Mouse (Mus musculus) urinary bladder, postnatal 4 days (tissue): ENCODE data around the gene Mecp2.
"Not testable (repeated sequence)": the region's sequence is repeated elsewhere in the genome, so short reads cannot be mapped to it uniquely, and the experiment has no call there.

ENCODE experiments used
- DNase-seq, 2 experiments: peaks; one replicate each; pipeline ENCODE4 v3.0.0; 2021 to 2022; ENCODE audit warnings: low spot score in 2 of 2

The Mecp2 gene

DNA sequence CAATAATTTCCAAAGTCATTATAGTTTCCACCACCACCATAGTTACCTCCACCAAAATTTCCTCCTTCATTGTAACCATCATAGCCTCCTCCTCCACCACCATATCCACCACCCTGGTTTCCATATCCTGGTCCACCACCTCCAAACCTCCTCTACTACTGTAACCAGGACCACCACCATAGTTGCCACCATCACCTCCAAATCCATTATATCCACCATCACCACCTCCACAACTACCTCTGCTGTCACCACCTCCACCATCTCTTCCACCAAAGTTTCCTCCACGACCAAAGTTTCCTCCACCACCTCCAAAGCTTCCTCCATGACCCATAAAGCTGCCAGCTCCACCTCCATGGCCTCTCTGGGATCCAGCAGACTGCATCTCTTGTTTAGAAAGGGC, at the start of gene Mecp2:
TSS of gene Mecp2 (minus strand) at position 101 of the 400 bp plus-strand sequence.
- not testable (repeated sequence) for DNase-seq

GRCm38 (mm10) chrX:74176959-74177358, 41.8 kb upstream of the Mecp2 start, which contains the start of gene Tktl1:
Tktl1 (plus strand) TSS chrX:74177259.
- no peak for DNase-seq

DNA sequence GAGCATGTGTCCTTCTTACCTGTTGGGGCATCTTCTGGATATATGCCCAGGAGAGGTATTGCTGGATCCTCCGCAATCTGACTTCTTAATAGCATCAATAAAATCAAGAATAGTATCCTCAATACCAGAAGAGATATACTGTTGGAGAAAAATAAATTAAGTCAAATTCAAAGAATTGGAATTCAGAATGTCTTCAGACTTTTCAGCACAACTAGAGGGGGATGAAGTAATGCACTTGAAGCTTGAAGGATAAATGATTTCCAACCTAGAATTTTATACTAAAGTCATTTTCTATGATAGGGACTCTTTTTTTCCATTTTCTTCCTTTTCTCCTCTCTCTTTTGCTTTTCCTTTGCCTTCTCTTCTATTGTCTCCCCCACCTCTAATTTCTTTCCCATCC, 32.6 kb upstream of the Mecp2 start, which contains the start of gene Tex28:
TSS of gene Tex28 (minus strand) at position 101 of the 400 bp plus-strand sequence.
- no peak for DNase-seq

- no peak for DNase-seq
Measured at GRCm38 (mm10) chrX:74127164-74127563, 8.0 kb downstream of the Mecp2 start, which contains the start of gene Opn1mw. Opn1mw (plus strand) TSS chrX:74127464.

GRCm38 (mm10) chrX:74124975-74125374, 10.2 kb downstream of the Mecp2 start:
- DNase-seq, result no peak

DNA sequence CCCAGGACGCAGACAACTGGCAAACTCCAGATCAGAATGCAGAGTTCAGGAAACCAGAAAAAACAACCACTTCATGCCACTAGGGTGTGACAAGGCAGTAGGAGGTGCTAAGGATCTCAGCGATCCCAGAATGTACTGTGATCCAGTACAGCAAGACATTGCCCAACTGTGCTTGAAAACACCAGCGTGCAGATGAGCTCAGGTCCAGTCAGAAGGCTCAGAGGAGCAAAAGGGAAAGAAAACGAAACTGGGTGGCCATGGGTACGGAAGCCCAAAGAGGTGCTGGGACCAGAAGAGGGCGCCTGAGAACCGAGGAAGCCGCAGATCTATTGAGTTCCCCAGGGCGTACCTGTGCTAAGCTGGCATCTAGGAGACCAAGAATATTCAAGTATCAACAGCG, 19.7 kb downstream of the Mecp2 start:
- peak; percentile 19 to 63 for DNase-seq

- no peak for DNase-seq
Measured at GRCm38 (mm10) chrX:74114036-74114435, 21.1 kb downstream of the Mecp2 start.

GRCm38 (mm10) chrX:74108747-74109146, 26.4 kb downstream of the Mecp2 start:
- no peak for DNase-seq

- DNase-seq, result no peak
Measured at GRCm38 (mm10) chrX:74105916-74106315, 29.2 kb downstream of the Mecp2 start.

- no peak for DNase-seq
Measured at GRCm38 (mm10) chrX:74103457-74104188, 31.5 kb downstream of the Mecp2 start.

- no peak for DNase-seq
Measured at GRCm38 (mm10) chrX:74095130-74095529, 40.0 kb downstream of the Mecp2 start.

- DNase-seq, result peak; percentile 95
Measured at GRCm38 (mm10) chrX:74085601-74086038, 49.5 kb downstream of the Mecp2 start.

GRCm38 (mm10) chrX:74084946-74085498, 50.1 kb downstream of the Mecp2 start:
- DNase-seq, result peak; percentile 67 to 74

- DNase-seq, result no peak
Measured at GRCm38 (mm10) chrX:74084276-74084837, 50.8 kb downstream of the Mecp2 start.

DNA sequence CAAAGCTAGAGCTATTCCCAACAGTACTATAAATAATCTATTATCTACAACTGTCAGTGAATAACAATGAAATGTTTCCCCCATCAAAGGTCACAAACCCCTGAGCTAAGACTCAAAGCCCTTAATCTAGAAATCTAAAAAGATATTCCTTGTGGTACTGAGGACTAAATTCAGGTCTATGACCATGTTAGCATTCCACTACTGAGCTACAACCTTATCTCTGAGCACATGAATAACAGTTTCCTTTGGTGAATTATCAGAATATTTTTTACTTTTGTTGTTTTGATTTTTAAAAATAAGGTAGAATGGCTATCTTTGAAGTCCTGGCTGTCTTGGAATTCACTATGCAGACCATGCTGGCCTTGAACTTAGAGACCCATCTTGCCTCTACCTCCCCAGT, 64.4 kb downstream of the Mecp2 start:
- DNase-seq, result no peak

- DNase-seq, result no peak
Measured at GRCm38 (mm10) chrX:74067891-74068290, 67.3 kb downstream of the Mecp2 start.

DNA sequence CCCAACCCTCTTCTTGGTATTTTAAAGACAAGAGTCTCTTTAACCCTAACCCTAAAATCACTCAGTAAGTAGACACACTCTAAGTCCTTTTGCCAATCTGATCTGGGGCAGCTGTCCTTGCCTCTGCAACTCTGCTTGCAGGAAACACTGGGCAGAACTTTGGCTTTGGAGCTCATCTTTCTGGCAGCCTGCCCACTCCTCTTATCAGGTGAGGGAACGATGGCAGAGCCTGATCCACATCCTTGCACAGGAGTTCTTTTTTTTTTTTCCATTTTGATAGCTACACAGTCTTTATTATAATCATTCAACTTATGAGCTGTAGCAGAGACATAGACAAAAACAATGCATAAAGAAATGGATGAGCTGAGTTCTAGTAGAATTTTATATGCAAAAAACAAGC, 90.1 kb downstream of the Mecp2 start:
- DNase-seq, result no peak

DNA sequence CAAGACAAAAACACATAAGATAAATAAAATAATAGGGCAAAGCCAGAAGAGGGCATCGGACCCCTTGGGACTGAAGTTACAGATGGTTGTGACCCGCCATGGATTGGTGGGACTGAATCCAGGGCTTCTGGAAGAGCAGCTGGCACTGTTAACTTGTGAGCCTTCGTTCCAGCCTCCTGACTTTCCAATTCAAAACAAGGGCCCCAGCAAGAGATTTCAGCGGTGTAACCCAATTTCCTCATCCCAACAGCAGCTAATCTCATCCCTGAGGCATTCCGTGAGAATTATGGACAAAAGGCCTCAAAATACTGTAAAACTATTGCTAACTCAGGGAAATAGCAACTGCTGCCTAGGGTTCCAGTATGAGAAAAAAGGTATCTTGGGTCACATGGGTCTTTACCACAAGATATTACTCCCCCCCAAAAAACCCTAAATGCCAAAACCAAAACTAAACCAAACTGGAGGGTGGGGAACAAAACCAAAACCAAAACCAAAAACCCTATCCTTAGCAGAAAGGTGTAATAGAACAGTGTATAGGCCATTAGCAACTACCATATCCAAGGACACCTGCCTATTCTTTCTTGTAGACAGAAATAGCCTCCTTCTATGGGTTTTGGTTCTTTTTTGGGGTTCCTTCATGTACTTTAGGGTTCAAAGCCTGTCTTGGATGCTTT, 97.3 kb downstream of the Mecp2 start:
- no peak for DNase-seq

DNA sequence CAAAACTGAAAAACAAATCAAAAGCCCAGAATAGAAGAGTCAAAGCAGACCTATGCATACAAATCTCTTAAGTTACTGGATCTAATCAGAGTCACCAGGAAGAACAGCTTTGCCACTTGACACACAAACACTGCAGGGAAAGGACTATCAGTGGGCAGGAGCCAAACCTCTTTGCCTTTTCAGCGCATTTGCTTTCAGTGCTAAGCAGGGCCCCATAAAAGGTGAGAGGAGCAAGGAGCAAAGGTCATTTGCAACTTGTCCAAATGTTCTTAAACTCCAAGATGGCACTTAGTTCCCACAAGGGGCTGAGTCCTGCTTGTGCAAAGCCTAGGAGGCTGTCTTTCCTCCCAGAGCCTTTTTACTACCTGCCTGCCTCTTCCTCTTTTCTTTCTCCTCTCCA, 105.2 kb downstream of the Mecp2 start:
- DNase-seq, result no peak

DNA sequence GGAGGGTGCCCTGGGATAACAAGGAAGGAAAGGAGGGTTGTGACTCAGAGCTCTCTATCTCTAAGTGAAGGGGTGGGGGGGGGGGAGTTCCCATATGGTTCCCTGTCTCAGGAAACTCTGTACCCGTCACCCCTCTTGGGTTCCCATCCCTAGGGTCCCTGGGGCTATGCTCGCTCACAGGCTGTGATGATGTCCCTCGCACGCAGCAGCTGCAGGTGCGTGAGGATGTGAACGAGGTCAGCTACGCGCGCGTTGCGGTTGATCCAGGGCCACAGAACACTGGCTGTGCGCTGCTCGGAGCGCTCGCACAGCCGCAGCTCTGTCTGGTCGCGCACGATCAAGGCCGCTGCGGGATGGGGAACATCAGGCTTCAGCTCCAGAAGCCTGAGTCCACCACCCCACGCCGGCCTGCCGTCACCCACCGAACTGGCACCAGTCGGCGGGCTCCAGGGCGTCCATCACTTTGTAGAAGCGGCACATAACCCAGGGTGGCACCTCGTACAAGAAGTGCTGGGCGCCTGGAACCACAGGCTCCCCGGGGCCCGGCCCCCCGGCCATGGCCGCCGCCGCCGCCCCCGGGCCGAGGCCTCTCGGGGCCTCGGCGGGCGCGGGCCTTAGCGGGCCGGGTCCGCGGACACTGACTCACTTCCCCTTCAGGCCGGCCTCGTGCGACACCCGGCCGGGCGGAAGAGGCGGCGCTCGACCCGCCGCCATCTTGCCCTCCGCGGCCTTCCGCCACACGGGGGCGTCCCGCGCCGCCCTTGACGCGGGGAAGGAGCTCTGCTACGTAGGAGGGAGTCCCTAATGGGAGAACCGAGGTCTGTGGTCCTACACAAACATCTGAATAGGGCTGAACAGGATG, 111.7 kb downstream of the Mecp2 start, which contains the start of gene Irak1:
TSS of gene Irak1 (minus strand) at position 731 of the 862 bp plus-strand sequence.
- peak; percentile 79 to 80 for DNase-seq

DNA sequence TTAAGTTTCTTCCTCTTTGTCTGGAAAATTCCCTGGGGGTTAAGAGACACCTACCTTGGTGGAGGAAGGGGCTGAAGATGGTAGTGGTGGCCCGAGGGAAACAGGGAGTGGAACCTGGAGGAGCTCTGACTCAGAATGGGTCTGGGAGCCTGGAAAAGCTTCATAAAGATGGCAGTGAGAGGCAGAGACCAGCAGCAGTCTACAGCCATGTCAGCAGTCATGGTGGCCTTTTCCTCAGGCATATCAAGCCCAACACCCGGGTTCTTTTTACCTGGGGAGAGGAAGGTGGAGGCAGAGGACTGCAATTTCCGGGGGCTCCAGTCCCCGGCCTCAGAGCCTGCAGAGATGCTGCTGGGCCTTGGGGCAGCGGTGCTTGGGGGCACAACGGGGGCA, 112.4 kb downstream of the Mecp2 start:
- DNase-seq, result no peak
